In genomic region chr11:5263078-5263730, GRCm38 (mm10) we compare ENCODE assay signal across 13 mouse cellular contexts. TPM values are rescaled to one million over a fixed set of nuclear protein-coding genes. Genes with fewer than 3 reads are reported as not detected.
DNase-seq lines count a peak whose midpoint lies in the region; ATAC-seq lines count a peak whose summit lies in the region.
"Had no signal": no experiment of that assay in that cellular context is flagged by ENCODE, and none has a peak within 500 bp of the region (broad histone marks: within the 10 kb centered on the region; RNA-seq: fewer than 3 reads in every experiment).

No protein-coding gene starts in this region.

- H3K9ac ChIP-seq in heart, embryonic 15.5 days: no peak overlapping the region
- no peak overlapping the region for H3K9ac ChIP-seq in midbrain, embryonic 14.5 days (replicated peaks; ENCODE audit: low read length)
- H3K9ac ChIP-seq in embryonic facial prominence, embryonic 11.5 days (replicated peaks; ENCODE audit: low read length): no peak overlapping the region
- H3K9ac ChIP-seq: limb, embryonic 13.5 days had no signal

- no peak for ATAC-seq in heart, embryonic 15.5 days (replicated peaks; ENCODE audit: insufficient number of reproducible peaks, insufficient read depth, low FRiP score, low read depth)
- 0 out of 2 replicates have a peak, but pooled peaks have one; percentile 18 for ATAC-seq in midbrain, embryonic 14.5 days (ENCODE audit: low FRiP score, low TSS enrichment)
- ATAC-seq in embryonic facial prominence, embryonic 11.5 days (replicated peaks; ENCODE audit: insufficient number of reproducible peaks, low FRiP score, low TSS enrichment, low read depth): no peak

- WGBS in heart, embryonic 15.5 days: 64% methylated on average over 26 of the region's 26 CpGs
- 57% methylated on average over 26 of the region's 26 CpGs for WGBS in midbrain, embryonic 14.5 days
- 60% methylated on average over 26 of the region's 26 CpGs for WGBS in midbrain, embryonic 10.5 days
- 50% methylated on average over 26 of the region's 26 CpGs for WGBS in embryonic facial prominence, embryonic 11.5 days

- no peaks in the 10 kb centered on the region for H3K27me3 ChIP-seq in heart, embryonic 15.5 days
- no peaks in the 10 kb centered on the region for H3K27me3 ChIP-seq in midbrain, embryonic 14.5 days (ENCODE audit: control insufficient read depth, insufficient read depth, low read length)
- H3K27me3 ChIP-seq in midbrain, embryonic 10.5 days (ENCODE audit: low read depth, poor library complexity, severe bottlenecking): peaks cover 30% of the 10 kb centered on the region
- no peaks in the 10 kb centered on the region; the same call in 1 of the 2 replicates for H3K27me3 ChIP-seq in embryonic facial prominence, embryonic 11.5 days (ENCODE audit: control insufficient read depth, insufficient read depth, low read length)

- DNase-seq in heart, adult 8-10 months (ENCODE audit: low spot score): no peak
- no peak for DNase-seq in midbrain, embryonic 14.5 days
- no peak for DNase-seq in midbrain, embryonic 10.5 days (ENCODE audit: low spot score)
- peak; percentile 20 for DNase-seq in embryonic facial prominence, embryonic 11.5 days (ENCODE audit: low spot score)
- peak; percentile 74 for DNase-seq in urinary bladder, adult 2 months (ENCODE audit: low spot score)
- DNase-seq in ovary, adult 18-20 months (ENCODE audit: low spot score): no peak
- DNase-seq in adrenal gland, adult 18-20 months (ENCODE audit: low spot score in 2 of 2): no peak
- DNase-seq: adrenal gland, adult 8-10 months; kidney, adult 2 months; layer of hippocampus, adult 9-11 months had no signal

- no peak overlapping the region for H3K4me3 ChIP-seq in heart, embryonic 15.5 days
- no peak overlapping the region for H3K4me3 ChIP-seq in midbrain, embryonic 14.5 days (replicated peaks; ENCODE audit: low read depth, low read length)
- no peak overlapping the region for H3K4me3 ChIP-seq in midbrain, embryonic 10.5 days
- H3K4me3 ChIP-seq in embryonic facial prominence, embryonic 11.5 days (ENCODE audit: low read depth, low read length): no peak overlapping the region
- H3K4me3 ChIP-seq: megakaryocyte, embryonic 14.5 days had no signal

- H3K4me1 ChIP-seq in heart, embryonic 15.5 days (replicated peaks): peaks cover 52% of the 10 kb centered on the region
- H3K4me1 ChIP-seq in midbrain, embryonic 14.5 days (ENCODE audit: control insufficient read depth, insufficient read depth, low read length): 0 out of 2 replicates have a peak, but pooled peaks cover 3% of the 10 kb centered on the region
- peaks cover 24% of the 10 kb centered on the region for H3K4me1 ChIP-seq in midbrain, embryonic 10.5 days
- H3K4me1 ChIP-seq in embryonic facial prominence, embryonic 11.5 days (ENCODE audit: control insufficient read depth, insufficient read depth, low read length): no peaks in the 10 kb centered on the region

- no peaks in the 10 kb centered on the region for H3K36me3 ChIP-seq in heart, embryonic 15.5 days
- H3K36me3 ChIP-seq in midbrain, embryonic 14.5 days (ENCODE audit: control insufficient read depth, insufficient read depth, low read length): no peaks in the 10 kb centered on the region
- H3K36me3 ChIP-seq in midbrain, embryonic 10.5 days: no peaks in the 10 kb centered on the region
- H3K36me3 ChIP-seq in embryonic facial prominence, embryonic 11.5 days (replicated peaks; ENCODE audit: control insufficient read depth, insufficient read depth, low read depth, low read length): no peaks in the 10 kb centered on the region
- H3K36me3 ChIP-seq: limb, embryonic 13.5 days had no signal

- no peaks in the 10 kb centered on the region for H3K9me3 ChIP-seq in heart, embryonic 15.5 days (replicated peaks)
- H3K9me3 ChIP-seq in midbrain, embryonic 14.5 days (ENCODE audit: control insufficient read depth, low read length): no peaks in the 10 kb centered on the region
- H3K9me3 ChIP-seq in midbrain, embryonic 10.5 days (replicated peaks): no peaks in the 10 kb centered on the region
- no peaks in the 10 kb centered on the region for H3K9me3 ChIP-seq in embryonic facial prominence, embryonic 11.5 days (replicated peaks; ENCODE audit: control insufficient read depth, low read length)
- H3K9me3 ChIP-seq: limb, embryonic 13.5 days; megakaryocyte, embryonic 14.5 days had no signal

- peak overlapping the region; percentile 92 for H3K27ac ChIP-seq in heart, embryonic 15.5 days
- H3K27ac ChIP-seq in midbrain, embryonic 14.5 days (replicated peaks; ENCODE audit: low read depth, low read length): no peak overlapping the region
- no peak overlapping the region for H3K27ac ChIP-seq in midbrain, embryonic 10.5 days (replicated peaks)
- H3K27ac ChIP-seq in embryonic facial prominence, embryonic 11.5 days (replicated peaks; ENCODE audit: low read depth, low read length): no peak overlapping the region
- H3K27ac ChIP-seq: limb, embryonic 13.5 days had no signal

- no peak overlapping the region for H3K4me2 ChIP-seq in heart, embryonic 15.5 days
- H3K4me2 ChIP-seq in midbrain, embryonic 14.5 days (ENCODE audit: low read length): no peak overlapping the region
- no peak overlapping the region for H3K4me2 ChIP-seq in embryonic facial prominence, embryonic 11.5 days (ENCODE audit: low read depth, low read length)
- H3K4me2 ChIP-seq: limb, embryonic 13.5 days had no signal

RNA-seq across cellular contexts. Expression of gene Kremen1, which starts 1.8 kb away (rescaled TPM):
- polyA plus RNA-seq in heart, embryonic 15.5 days (2015; fragmentation: Nextera tagmentation; extraction: Ambion mirVana): 24.0 and 29.3 TPM in 2 replicates
- total RNA-seq in heart, adult 8-10 months (2022): 100 to 1,000 TPM in 2 of 4 experiments, 10 to 100 TPM in 2; 86.5 to 107 (median 100) TPM
- polyA plus RNA-seq in midbrain, embryonic 14.5 days (2014; fragmentation: Nextera tagmentation; extraction: Ambion mirVana): 3.5 and 3.8 TPM in 2 replicates
- 11.1 and 12.1 TPM in 2 replicates for polyA plus RNA-seq in midbrain, embryonic 10.5 days (2016; fragmentation: Nextera tagmentation; extraction: Ambion mirVana)
- polyA plus RNA-seq in embryonic facial prominence, embryonic 11.5 days (2014; fragmentation: Nextera tagmentation; extraction: Ambion mirVana): 7.1 and 8.2 TPM in 2 replicates
- 36.7 and 39.8 TPM in 2 replicates for polyA plus RNA-seq in urinary bladder, adult 2 months (2012; rRNA removed)
- total RNA-seq in adrenal gland, adult 18-20 months (2021): 10 to 100 TPM; 17.2 to 19.1 TPM

Comparison
In these comparisons a context has a peak if more than half of its experiments do, and no peak if none do; other contexts are left out.
1. DNase-seq: peak in embryonic facial prominence, embryonic 11.5 days (single experiment) and urinary bladder, adult 2 months (single experiment); none in heart, adult 8-10 months (single experiment), midbrain, embryonic 14.5 days (single experiment), midbrain, embryonic 10.5 days (single experiment), ovary, adult 18-20 months (single experiment) and adrenal gland, adult 18-20 months (0 of 2).